Mouse (Mus musculus) MEL (cell line): ENCODE data around the gene Dnah3.

Experiments
- CTCF ChIP-seq, 3 experiments: IDR thresholded peaks in 2 of 3; conservative IDR thresholded peaks in 1 of 3; 2 replicates each; pipeline ENCODE4 v1.5.1; 2011 to 2012; ENCODE audit warnings: low read length in 3 of 3, low read depth in 2 of 3, mild to moderate bottlenecking in 2 of 3, improper control_type of control experiment in 1 of 3, inconsistent platforms in 1 of 3, mixed read lengths in 1 of 3, moderate library complexity in 1 of 3; ENCODE audit not compliant: control insufficient read depth in 1 of 3, insufficient read depth in 1 of 3, poor library complexity in 1 of 3, severe bottlenecking in 1 of 3
- E2F4 ChIP-seq: IDR thresholded peaks from 2 replicates; pipeline ENCODE4 v1.6.1; 2011; ENCODE audit warnings: low read depth, low read length, improper control_type of control experiment, borderline replicate concordance
- EP300 ChIP-seq, 2 experiments: IDR thresholded peaks; 2 replicates each; pipeline ENCODE4 v1.6.1; 2011; ENCODE audit warnings: improper control_type of control experiment in 2 of 2, low read length in 2 of 2, low read depth in 1 of 2, mild to moderate bottlenecking in 1 of 2
- MAFK ChIP-seq: IDR thresholded peaks from 2 replicates; pipeline ENCODE4 v1.6.1; 2011; ENCODE audit warnings: low read depth, mild to moderate bottlenecking, low read length, improper control_type of control experiment, borderline replicate concordance
- NELFE ChIP-seq: IDR thresholded peaks from 2 replicates; pipeline ENCODE4 v1.6.1; 2011; ENCODE audit warnings: low read depth, low read length, improper control_type of control experiment
- POLR2A ChIP-seq, 2 experiments: IDR thresholded peaks; 2 replicates each; pipeline ENCODE4 v1.6.1; 2011 to 2012; ENCODE audit warnings: low read length in 2 of 2, mild to moderate bottlenecking in 2 of 2, control low read depth in 1 of 2, improper control_type of control experiment in 1 of 2, low read depth in 1 of 2, moderate library complexity in 1 of 2; ENCODE audit not compliant: control insufficient read depth in 1 of 2, insufficient read depth in 1 of 2, poor library complexity in 1 of 2
- RCOR1 ChIP-seq: IDR thresholded peaks from 2 replicates; pipeline ENCODE4 v1.6.1; 2012; ENCODE audit warnings: low read depth, mild to moderate bottlenecking, inconsistent platforms, low read length, improper control_type of control experiment
- SIN3A ChIP-seq: IDR thresholded peaks from 2 replicates; pipeline ENCODE4 v1.6.1; 2012; ENCODE audit warnings: low read length, improper control_type of control experiment, inconsistent platforms
- TAL1 ChIP-seq: IDR thresholded peaks from 2 replicates; pipeline ENCODE4 v1.6.1; 2012; ENCODE audit warnings: mild to moderate bottlenecking, inconsistent platforms, low read length, moderate library complexity, mixed read lengths
- ZKSCAN1 ChIP-seq: IDR thresholded peaks from 2 replicates; pipeline ENCODE4 v1.6.1; 2012; ENCODE audit warnings: low read depth, mild to moderate bottlenecking, inconsistent platforms, low read length, improper control_type of control experiment, moderate library complexity
- ZMIZ1 ChIP-seq: IDR thresholded peaks from 2 replicates; pipeline ENCODE4 v1.6.1; 2012; ENCODE audit warnings: low read depth, mild to moderate bottlenecking, inconsistent platforms, low read length, improper control_type of control experiment, moderate library complexity

DNA sequence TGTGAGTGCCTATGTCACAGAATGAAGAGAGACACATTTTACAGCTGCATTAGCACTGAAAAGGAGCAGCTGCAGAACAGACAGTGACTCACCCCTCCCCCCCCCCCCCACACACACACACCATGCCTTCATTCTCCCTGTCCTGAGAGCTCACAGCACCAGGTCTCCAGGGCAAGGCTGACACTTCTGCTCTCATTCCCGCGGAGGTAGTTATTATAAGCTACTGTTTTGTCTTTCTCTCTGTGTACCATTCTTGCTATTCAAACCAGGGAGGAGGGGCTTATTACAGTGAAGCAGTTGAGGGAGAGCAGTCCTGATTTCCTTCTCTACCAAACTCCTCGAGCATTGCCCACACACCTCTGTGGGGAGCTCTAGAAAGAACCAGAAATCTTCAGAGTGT is 25.9 kb downstream of the Dnah3 start:
- TF ChIP-seq RCOR1 = no peak
- no peak for TF ChIP-seq CTCF (IDR thresholded peaks at IDR 0.05 in 2 of 3, conservative IDR thresholded peaks at IDR 0.05 in 1 of 3; ENCODE audit: control insufficient read depth in 1 of 3, insufficient read depth in 1 of 3, low read depth in 2 of 3, low read length in 3 of 3, poor library complexity in 1 of 3, severe bottlenecking in 1 of 3)
- no peak for TF ChIP-seq ZMIZ1
- TF ChIP-seq POLR2A (IDR thresholded peaks at IDR 0.05; ENCODE audit: control insufficient read depth in 1 of 2, insufficient read depth in 1 of 2, low read depth in 1 of 2, low read length in 2 of 2, poor library complexity in 1 of 2) = no peak
- no peak for TF ChIP-seq TAL1
- no peak for TF ChIP-seq E2F4
- no peak for TF ChIP-seq MAFK
- no peak for TF ChIP-seq ZKSCAN1
- TF ChIP-seq EP300 (IDR thresholded peaks at IDR 0.05; ENCODE audit: low read depth in 1 of 2, low read length in 2 of 2) = no peak
- TF ChIP-seq SIN3A = no peak
- TF ChIP-seq NELFE = no peak
